ENCODE assay signal across 18 mouse cellular contexts in the genomic region with DNA sequence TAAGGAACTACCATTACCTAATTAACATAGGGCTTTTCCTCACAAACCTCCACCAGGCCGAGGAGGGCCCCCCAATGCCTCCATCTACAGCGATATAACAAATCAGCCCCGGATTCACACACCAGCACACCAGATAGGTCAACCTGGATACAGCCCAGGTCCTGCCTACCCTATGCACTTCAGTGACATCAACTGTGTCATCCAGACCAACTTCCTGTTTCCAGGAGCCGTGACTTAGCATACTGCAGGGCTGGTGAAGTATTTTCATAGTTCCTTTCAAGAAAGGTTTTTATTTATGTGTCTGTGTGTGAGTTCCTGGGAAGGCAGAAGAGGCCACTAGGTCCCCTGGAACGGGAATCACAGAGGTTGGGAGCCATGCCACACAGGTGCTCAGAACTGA. TPM values are rescaled to one million over a fixed set of nuclear protein-coding genes. Genes with fewer than 3 reads are reported as not detected.
DNase-seq lines count a peak whose midpoint lies in the region; ATAC-seq and TF ChIP-seq lines count a peak whose summit lies in the region.
"Had no signal": no experiment of that assay in that cellular context is flagged by ENCODE, and none has a peak within 500 bp of the region (broad histone marks: within the 10 kb centered on the region; RNA-seq: fewer than 3 reads in every experiment).

No protein-coding gene starts in this region.

- 79% methylated on average over 5 of the region's 5 CpGs for WGBS in heart, adult 2 months
- 92% methylated on average over 5 of the region's 5 CpGs for WGBS in intestine, embryonic 15.5 days

- H3K27me3 ChIP-seq in G1E (ENCODE audit: insufficient read depth, low read length), result no peaks in the 10 kb centered on the region
- H3K27me3 ChIP-seq in heart, adult 2 months (ENCODE audit: control insufficient read depth, insufficient read depth, low read length), result no peaks in the 10 kb centered on the region
- H3K27me3 ChIP-seq in intestine, embryonic 15.5 days (replicated peaks), result no peaks in the 10 kb centered on the region
- H3K27me3 ChIP-seq: forebrain, embryonic 13.5 days; heart, embryonic 12.5 days; hindbrain, embryonic 15.5 days had no signal

- DNase-seq in G1E (ENCODE audit: low spot score), result no peak
- no peak for DNase-seq in heart, adult 2 months
- no peak for DNase-seq in adrenal gland, adult (ENCODE audit: inconsistent age in 2 of 2, low spot score in 1 of 2)
- DNase-seq in gastrocnemius, adult 2 months, result no peak
- DNase-seq: adrenal gland, postnatal 14 days; cerebellum, adult 18-20 months; cerebellum, adult 9-11 months; cerebellum, postnatal 36 days; forebrain, postnatal 0 days; gastrocnemius, postnatal 36 days had no signal

- H3K9ac ChIP-seq in heart, adult 2 months (ENCODE audit: low read depth, low read length), result no peak overlapping the region
- H3K9ac ChIP-seq in intestine, embryonic 15.5 days, result no peak overlapping the region
- H3K9ac ChIP-seq: forebrain, embryonic 13.5 days; forebrain, postnatal 0 days; heart, embryonic 12.5 days; hindbrain, embryonic 15.5 days had no signal

- no peak for TF ChIP-seq EP300 in heart, adult 2 months (IDR thresholded peaks at IDR 0.05; ENCODE audit: insufficient read depth, low read depth, low read length)

- no peaks in the 10 kb centered on the region for H3K79me2 ChIP-seq in heart, adult 2 months (replicated peaks; ENCODE audit: control insufficient read depth, insufficient read depth, low read length)

- no peak overlapping the region for H3K4me3 ChIP-seq in G1E (ENCODE audit: low read depth, low read length)
- H3K4me3 ChIP-seq in heart, adult 2 months, result no peak overlapping the region
- no peak overlapping the region for H3K4me3 ChIP-seq in gastrocnemius, adult 2 months
- no peak overlapping the region for H3K4me3 ChIP-seq in intestine, embryonic 15.5 days (replicated peaks)
- H3K4me3 ChIP-seq: embryonic facial prominence, embryonic 10.5 days; forebrain, embryonic 13.5 days; heart, embryonic 12.5 days; hindbrain, embryonic 15.5 days had no signal

- ATAC-seq in G1E (ENCODE audit: extremely low read depth, insufficient number of reproducible peaks, low FRiP score, poor library complexity, severe bottlenecking), result peak; percentile 45
- peak; percentile 96 for ATAC-seq in granulocyte monocyte progenitor cell, adult 5-6 weeks (replicated peaks; ENCODE audit: poor library complexity, severe bottlenecking)
- ATAC-seq in monocyte, adult 5-6 weeks (replicated peaks; ENCODE audit: insufficient number of reproducible peaks, low FRiP score, low TSS enrichment, poor library complexity, severe bottlenecking), result peak; percentile 47; the same call in 1 of the 2 replicates
- no peak for ATAC-seq in intestine, embryonic 15.5 days
- ATAC-seq: forebrain, embryonic 13.5 days; forebrain, postnatal 0 days; intestine, postnatal 0 days had no signal

- intact Hi-C loops in heart, adult 2 months (cut with DNase I), result no loop called here
- intact Hi-C loops in gastrocnemius, adult 2 months (cut with DNase I), result no loop called here

- peaks cover 48% of the 10 kb centered on the region for H3K36me3 ChIP-seq in G1E (replicated peaks)
- no peaks in the 10 kb centered on the region for H3K36me3 ChIP-seq in heart, adult 2 months (ENCODE audit: control insufficient read depth, insufficient read depth, low read length)
- H3K36me3 ChIP-seq in intestine, embryonic 15.5 days, result peaks cover 4% of the 10 kb centered on the region

- H3K4me1 ChIP-seq in G1E (ENCODE audit: insufficient read depth, low read depth, low read length), result no peaks in the 10 kb centered on the region; the same call in 1 of the 2 replicates
- no peaks in the 10 kb centered on the region for H3K4me1 ChIP-seq in heart, adult 2 months (ENCODE audit: control insufficient read depth, insufficient read depth, low read length)
- no peaks in the 10 kb centered on the region for H3K4me1 ChIP-seq in intestine, embryonic 15.5 days (replicated peaks)
- H3K4me1 ChIP-seq: embryonic facial prominence, embryonic 10.5 days; forebrain, embryonic 13.5 days; hindbrain, embryonic 15.5 days had no signal

- H3K4me2 ChIP-seq in intestine, embryonic 15.5 days (replicated peaks), result no peak overlapping the region
- H3K4me2 ChIP-seq: forebrain, embryonic 13.5 days; heart, embryonic 12.5 days; hindbrain, embryonic 15.5 days had no signal

- no peak for TF ChIP-seq POLR2A in heart, adult 2 months (IDR thresholded peaks at IDR 0.05; ENCODE audit: insufficient read depth, low read depth, low read length)

- TF ChIP-seq CTCF in G1E (IDR thresholded peaks at IDR 0.05; ENCODE audit: low read depth, low read length), result no peak
- TF ChIP-seq CTCF in heart, adult 2 months (IDR thresholded peaks at IDR 0.05), result no peak
- TF ChIP-seq CTCF in gastrocnemius, adult 2 months (IDR thresholded peaks at IDR 0.05), result no peak

- H3K27ac ChIP-seq in heart, adult 2 months, result no peak overlapping the region
- no peak overlapping the region for H3K27ac ChIP-seq in gastrocnemius, adult 2 months
- no peak overlapping the region for H3K27ac ChIP-seq in intestine, embryonic 15.5 days
- H3K27ac ChIP-seq: embryonic facial prominence, embryonic 10.5 days; forebrain, embryonic 13.5 days; hindbrain, embryonic 15.5 days had no signal

- H3K9me3 ChIP-seq in G1E (replicated peaks), result no peaks in the 10 kb centered on the region
- H3K9me3 ChIP-seq in intestine, embryonic 15.5 days, result no peaks in the 10 kb centered on the region
- H3K9me3 ChIP-seq: embryonic facial prominence, embryonic 10.5 days; forebrain, embryonic 13.5 days; hindbrain, embryonic 15.5 days had no signal

RNA-seq across cellular contexts. Expression of gene Dpy19l3, which starts 43.9 kb away (rescaled TPM):
- total RNA-seq in G1E (2014; fragmentation: Nextera tagmentation) (12.6 and 21.2 TPM in 2 replicates), G1E (2017) (10.9 and 25.1 TPM in 2 replicates)
- polyA plus RNA-seq in G1E (2012), result 8.7 and 9.8 TPM in 2 replicates
- 19.2 and 21.6 TPM in 2 replicates for total RNA-seq in granulocyte monocyte progenitor cell, adult 5-6 weeks (2014; fragmentation: Nextera tagmentation)
- total RNA-seq in granulocyte monocyte progenitor cell, adult 5-6 weeks (2017), result 17.7 and 33.2 TPM in 2 replicates
- total RNA-seq in monocyte, adult 5-6 weeks (2017), result 5.0 to 14.2 TPM (median 9.7 TPM) in 3 replicates
- 1 to 10 TPM; 2.6 to 4.8 TPM for total RNA-seq in heart, adult 2 months (2021)
- polyA plus RNA-seq in heart, adult 2 months (2012; rRNA removed), result 2.2 and 3.4 TPM in 2 replicates
- 1 to 10 TPM; 5.8 to 7.1 TPM for total RNA-seq in gastrocnemius, adult 2 months (2021)
- polyA plus RNA-seq in intestine, embryonic 15.5 days (2015; fragmentation: Nextera tagmentation; extraction: Ambion mirVana), result 15.6 and 17.5 TPM in 2 replicates
